Comparison of ENCODE assay signal across 10 mouse cellular contexts in the genomic region with DNA sequence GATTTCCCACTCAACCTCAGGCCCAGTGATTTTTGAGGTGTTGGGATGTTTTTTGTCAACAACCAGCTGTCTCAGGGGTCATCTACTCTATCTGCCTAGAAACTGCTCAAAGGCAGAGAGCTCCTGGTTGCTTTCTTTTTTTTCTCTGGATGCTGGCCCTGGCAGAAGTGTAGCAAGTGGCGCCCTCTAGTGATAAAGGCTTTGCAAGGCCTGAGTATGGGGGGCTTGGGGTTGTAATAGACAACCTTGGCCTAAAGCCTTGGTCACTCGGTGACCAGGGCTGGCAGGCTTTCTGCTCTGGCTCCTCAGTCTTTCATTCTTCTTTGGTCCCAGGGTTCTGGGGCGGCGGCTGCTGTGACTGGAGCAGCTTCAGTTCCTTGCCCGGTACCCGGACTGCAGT.
DNase-seq lines count a peak whose midpoint lies in the region; ATAC-seq and TF ChIP-seq lines count a peak whose summit lies in the region.
"Had no signal": no experiment of that assay in that cellular context is flagged by ENCODE, and none has a peak within 500 bp of the region (broad histone marks: within the 10 kb centered on the region; RNA-seq: fewer than 3 reads in every experiment).

No protein-coding gene starts in this region.

- no peak for TF ChIP-seq POLR2A in kidney, adult 2 months (IDR thresholded peaks at IDR 0.05; ENCODE audit: low read depth, low read length)

- H3K36me3 ChIP-seq in kidney, adult 2 months (ENCODE audit: control insufficient read depth, insufficient read depth, low read length): no peaks in the 10 kb centered on the region
- no peaks in the 10 kb centered on the region for H3K36me3 ChIP-seq in neural tube, embryonic 11.5 days (ENCODE audit: control insufficient read depth, insufficient read depth, low read length)
- no peaks in the 10 kb centered on the region for H3K36me3 ChIP-seq in hindbrain, embryonic 14.5 days (replicated peaks; ENCODE audit: control insufficient read depth, insufficient read depth)

- no peak for ATAC-seq in neural tube, embryonic 11.5 days (ENCODE audit: insufficient read depth, low FRiP score, low TSS enrichment)
- no peak for ATAC-seq in hindbrain, embryonic 14.5 days (ENCODE audit: low FRiP score)

- no peaks in the 10 kb centered on the region for H3K4me1 ChIP-seq in kidney, adult 2 months (ENCODE audit: control insufficient read depth, insufficient read depth, low read length)
- no peaks in the 10 kb centered on the region for H3K4me1 ChIP-seq in neural tube, embryonic 11.5 days (ENCODE audit: control insufficient read depth, insufficient read depth, low read length)
- H3K4me1 ChIP-seq in hindbrain, embryonic 14.5 days (replicated peaks; ENCODE audit: control insufficient read depth, insufficient read depth, low read length): peaks cover 5% of the 10 kb centered on the region; the same call in 1 of the 2 replicates

- 64% methylated on average over 6 of the region's 6 CpGs for WGBS in kidney, adult 2 months
- 70% methylated on average over 6 of the region's 6 CpGs for WGBS in neural tube, embryonic 11.5 days
- 65% methylated on average over 6 of the region's 6 CpGs for WGBS in hindbrain, embryonic 14.5 days

- peak; percentile 33 for TF ChIP-seq CTCF in kidney, adult 2 months (conservative IDR thresholded peaks at IDR 0.05; ENCODE audit: insufficient read depth, insufficient read length, low read depth, low read length)

- no peak overlapping the region for H3K4me3 ChIP-seq in kidney, adult 2 months (ENCODE audit: insufficient read depth, low read depth, low read length)
- no peak overlapping the region for H3K4me3 ChIP-seq in neural tube, embryonic 11.5 days (ENCODE audit: low read depth, low read length)
- no peak overlapping the region for H3K4me3 ChIP-seq in hindbrain, embryonic 14.5 days (replicated peaks; ENCODE audit: low read length)

- intact Hi-C loops in heart, postnatal 25 days (cut with DNase I): no loop called here

- DNase-seq in kidney, adult 2 months: no peak
- DNase-seq in kidney, adult 8-10 months: no peak
- peak; percentile 33 for DNase-seq in neural tube, embryonic 11.5 days (ENCODE audit: low spot score)
- DNase-seq in neural tube, embryonic 10.5 days (ENCODE audit: extremely low spot score, low spot score): no peak
- peak; percentile 53 for DNase-seq in hindbrain, embryonic 14.5 days (ENCODE audit: low spot score)
- no peak for DNase-seq in urinary bladder, postnatal 36 days (ENCODE audit: low spot score in 2 of 2)
- no peak for DNase-seq in heart, postnatal 25 days (ENCODE audit: low spot score)
- DNase-seq in adrenal gland, postnatal 36 days: no peak
- DNase-seq: cerebellum, adult 18-20 months; kidney, adult 9 months had no signal

- no peaks in the 10 kb centered on the region for H3K27me3 ChIP-seq in kidney, adult 2 months (replicated peaks; ENCODE audit: control insufficient read depth, insufficient read depth, low read length)
- no peaks in the 10 kb centered on the region for H3K27me3 ChIP-seq in neural tube, embryonic 11.5 days (ENCODE audit: control insufficient read depth, insufficient read depth, low read length)
- no peaks in the 10 kb centered on the region for H3K27me3 ChIP-seq in hindbrain, embryonic 14.5 days (ENCODE audit: control insufficient read depth, insufficient read depth, low read length)

- H3K4me2 ChIP-seq in neural tube, embryonic 11.5 days (ENCODE audit: low read depth): no peak overlapping the region
- H3K4me2 ChIP-seq in hindbrain, embryonic 14.5 days (replicated peaks): no peak overlapping the region

- no peak overlapping the region for H3K27ac ChIP-seq in kidney, adult 2 months (ENCODE audit: insufficient read depth, low read depth, low read length)
- H3K27ac ChIP-seq in neural tube, embryonic 11.5 days (ENCODE audit: low read depth, low read length): no peak overlapping the region
- no peak overlapping the region for H3K27ac ChIP-seq in hindbrain, embryonic 14.5 days

- no peak overlapping the region for H3K9ac ChIP-seq in neural tube, embryonic 11.5 days (ENCODE audit: low read length)
- no peak overlapping the region for H3K9ac ChIP-seq in hindbrain, embryonic 14.5 days

- H3K9me3 ChIP-seq in neural tube, embryonic 11.5 days (ENCODE audit: control insufficient read depth, low read length): no peaks in the 10 kb centered on the region
- no peaks in the 10 kb centered on the region for H3K9me3 ChIP-seq in hindbrain, embryonic 14.5 days (ENCODE audit: control insufficient read depth, low read length)

Comparison
In these comparisons a context has a peak if more than half of its experiments do, and no peak if none do; other contexts are left out.
1. DNase-seq: peak in neural tube, embryonic 11.5 days (single experiment) and hindbrain, embryonic 14.5 days (single experiment); none in kidney, adult 2 months (single experiment), kidney, adult 8-10 months (0 of 2), neural tube, embryonic 10.5 days (single experiment), urinary bladder, postnatal 36 days (0 of 2), heart, postnatal 25 days (single experiment) and adrenal gland, postnatal 36 days (0 of 2).